Mouse (Mus musculus) kidney, adult 8-10 months (tissue): ENCODE measurements at regions not wholly inside any gene's neighbourhood (a gene's known extent, or its start where the extent isn't known, plus 50 kb on each side); places are given as distances from the start of the nearest gene placed in this dataset.

Experiments
- DNase-seq, 2 experiments: peaks; one replicate each; pipeline ENCODE4 v3.0.0; 2022

GRCm38 (mm10) chr12:49732351-49732750 is 347.4 kb downstream of the Gm43517 start:
- DNase-seq: no peak

GRCm38 (mm10) chr12:49737100-49737499 is 352.1 kb downstream of the Gm43517 start:
- no peak for DNase-seq

DNA sequence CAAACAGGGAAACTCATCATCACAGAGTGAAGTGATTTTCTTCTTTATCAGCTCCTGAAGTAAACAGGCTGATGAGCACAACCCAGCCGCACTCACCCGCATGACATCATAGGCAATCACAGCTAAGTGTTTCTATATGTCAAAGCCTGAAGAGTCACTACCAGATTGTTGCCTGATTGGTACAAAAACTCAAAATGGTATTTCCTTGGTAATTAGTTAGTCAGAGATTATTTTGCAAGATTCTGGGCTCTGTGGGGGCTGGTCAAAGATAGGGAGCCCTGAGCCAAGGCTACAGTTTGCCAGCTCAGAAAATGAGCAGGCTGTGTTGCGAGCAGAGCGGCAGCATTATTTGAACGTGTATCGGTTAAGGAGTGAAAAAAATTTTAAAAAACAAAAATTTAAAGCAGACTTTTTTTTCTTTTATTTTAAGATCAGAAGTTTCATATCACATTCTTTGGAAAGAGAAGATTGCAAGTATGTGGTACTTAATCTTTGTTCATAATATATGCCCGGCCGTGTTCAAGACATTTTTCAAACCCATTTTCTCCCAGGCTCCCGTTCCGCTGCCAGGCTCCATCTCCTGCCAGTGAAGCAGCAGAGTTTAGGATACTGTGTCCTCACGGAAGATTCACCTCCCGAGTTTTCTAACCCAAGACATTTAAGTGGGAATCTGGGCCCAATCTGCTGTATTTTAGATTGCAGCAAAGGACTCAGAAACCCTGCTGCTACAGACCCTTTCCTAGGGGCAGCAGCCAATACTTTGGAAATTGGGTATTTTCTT is 355.2 kb downstream of the Gm43517 start:
- DNase-seq: no peak

- no peak for DNase-seq
These were observed 358.4 kb downstream of the Gm43517 start for GRCm38 (mm10) chr12:49743402-49743801.

GRCm38 (mm10) chr12:49747081-49747480 is 362.1 kb downstream of the Gm43517 start:
- DNase-seq: no peak

DNA sequence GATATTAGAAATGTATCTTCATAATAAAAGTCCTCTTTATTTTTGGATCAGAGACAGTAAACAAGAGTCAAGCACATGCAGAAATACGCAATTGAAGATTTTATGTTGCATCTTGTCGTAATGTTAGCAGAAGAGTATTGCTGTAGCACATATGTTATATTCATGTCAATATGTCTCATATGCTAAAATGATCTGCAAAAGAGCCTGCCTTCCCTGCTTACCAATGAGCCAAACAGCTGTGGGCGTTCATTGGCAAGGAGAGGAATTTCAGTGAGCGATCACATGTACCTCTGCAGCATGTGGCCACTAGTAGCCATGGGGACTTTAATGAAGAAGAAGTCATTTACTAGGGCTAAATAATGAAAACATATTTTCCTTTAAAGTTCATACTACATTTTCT is 373.4 kb downstream of the Gm43517 start:
- DNase-seq: no peak

- DNase-seq: no peak
These were observed 379.6 kb downstream of the Gm43517 start for GRCm38 (mm10) chr12:49764541-49764940.

DNA sequence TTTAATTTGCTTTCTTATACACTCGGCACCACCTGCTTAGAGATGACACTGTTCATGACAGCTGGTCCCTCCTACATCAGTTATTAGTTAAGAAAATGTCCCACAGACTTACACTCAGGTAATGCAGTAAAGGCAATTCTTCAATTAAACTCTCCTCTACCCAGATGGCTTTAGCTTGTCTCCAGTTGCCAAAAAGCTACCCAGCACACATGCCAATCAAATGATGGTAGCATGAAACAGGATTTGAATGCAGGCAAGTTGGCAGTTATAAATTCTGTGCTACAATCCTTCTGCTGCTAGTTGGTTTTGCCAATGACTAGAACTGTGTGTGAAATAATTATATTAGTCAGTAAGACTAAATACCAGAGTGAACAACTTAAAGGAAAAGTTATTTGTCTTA is 423.4 kb downstream of the Gm43517 start:
- DNase-seq: no peak

DNA sequence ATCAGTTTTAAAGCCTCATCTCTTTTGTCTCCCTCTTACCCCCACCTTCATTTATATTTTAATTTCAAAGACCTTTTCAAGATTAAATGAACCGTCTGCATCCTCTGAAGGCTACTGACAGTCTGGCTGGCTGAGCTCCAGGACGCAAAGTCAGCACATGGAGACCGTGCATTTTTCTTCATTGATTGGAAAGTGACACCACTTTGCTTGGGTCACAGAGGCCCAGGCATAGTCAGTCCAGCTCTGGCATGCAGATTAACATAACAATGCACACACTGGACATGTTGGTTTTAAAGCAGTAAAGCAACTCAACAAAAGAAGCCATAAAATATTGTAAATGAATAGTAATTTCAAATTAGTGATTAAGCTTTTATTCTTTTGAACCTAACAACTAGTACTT is 429.7 kb downstream of the Gm43517 start:
- no peak for DNase-seq

DNA sequence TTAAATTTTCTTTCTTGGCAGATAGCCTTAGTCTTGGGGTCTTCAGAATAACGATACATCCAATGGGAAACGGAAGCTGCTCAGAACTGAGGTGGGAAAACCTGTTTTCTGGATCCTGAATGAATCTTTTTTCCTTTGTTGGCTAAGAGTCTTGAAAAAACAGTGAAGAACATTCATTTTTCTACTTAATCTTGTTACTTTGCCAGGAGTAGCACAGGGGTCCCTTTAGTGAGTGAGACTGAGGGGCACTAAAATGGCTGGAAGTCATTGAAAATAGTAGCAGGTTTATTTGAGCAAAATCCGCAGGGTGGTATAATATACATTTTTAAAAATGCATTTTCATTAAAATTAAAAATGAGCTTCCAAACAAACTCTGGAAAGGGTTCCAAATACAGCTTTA is 442.8 kb downstream of the Gm43517 start:
- DNase-seq: no peak

- no peak for DNase-seq
These were observed 443.6 kb downstream of the Gm43517 start for GRCm38 (mm10) chr12:49828553-49828952.

- DNase-seq: no peak
These were observed 445.7 kb downstream of the Gm43517 start for GRCm38 (mm10) chr12:49830665-49831064.

DNA sequence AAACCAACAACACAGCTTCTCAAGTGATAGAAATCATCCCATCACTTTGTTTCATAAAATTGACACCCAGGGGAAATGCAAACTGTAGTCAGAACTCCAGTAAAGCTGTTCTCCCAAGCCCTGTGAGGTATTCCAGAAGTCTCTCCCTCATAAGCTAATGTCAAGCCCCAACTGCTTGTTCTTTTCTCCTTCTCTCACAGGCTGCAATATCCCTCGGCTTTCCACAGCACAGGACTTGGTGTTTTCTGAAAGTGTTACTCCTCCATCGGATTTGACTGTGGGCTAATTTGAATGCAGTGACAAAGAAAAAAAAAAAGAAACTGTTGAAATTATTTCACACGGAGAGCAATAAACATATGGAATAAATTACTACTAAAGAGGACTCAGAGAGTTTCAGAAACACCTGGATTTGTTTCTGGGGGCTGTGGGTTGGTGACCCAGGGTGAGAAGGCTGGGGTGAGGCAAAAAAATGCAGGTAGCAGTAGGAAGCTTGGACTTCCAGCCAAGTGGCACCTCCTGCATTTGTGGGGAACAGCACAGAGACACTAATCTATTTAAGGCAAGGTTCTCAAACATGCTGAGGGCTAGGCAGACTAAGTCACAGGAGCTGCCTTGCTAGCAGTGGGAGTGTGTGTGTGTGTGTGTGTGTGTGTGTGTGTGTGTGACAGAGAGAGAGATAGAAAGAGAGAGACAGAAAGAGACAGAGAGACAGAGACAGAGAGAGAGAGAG is 447.3 kb downstream of the Gm43517 start:
- no peak for DNase-seq

DNA sequence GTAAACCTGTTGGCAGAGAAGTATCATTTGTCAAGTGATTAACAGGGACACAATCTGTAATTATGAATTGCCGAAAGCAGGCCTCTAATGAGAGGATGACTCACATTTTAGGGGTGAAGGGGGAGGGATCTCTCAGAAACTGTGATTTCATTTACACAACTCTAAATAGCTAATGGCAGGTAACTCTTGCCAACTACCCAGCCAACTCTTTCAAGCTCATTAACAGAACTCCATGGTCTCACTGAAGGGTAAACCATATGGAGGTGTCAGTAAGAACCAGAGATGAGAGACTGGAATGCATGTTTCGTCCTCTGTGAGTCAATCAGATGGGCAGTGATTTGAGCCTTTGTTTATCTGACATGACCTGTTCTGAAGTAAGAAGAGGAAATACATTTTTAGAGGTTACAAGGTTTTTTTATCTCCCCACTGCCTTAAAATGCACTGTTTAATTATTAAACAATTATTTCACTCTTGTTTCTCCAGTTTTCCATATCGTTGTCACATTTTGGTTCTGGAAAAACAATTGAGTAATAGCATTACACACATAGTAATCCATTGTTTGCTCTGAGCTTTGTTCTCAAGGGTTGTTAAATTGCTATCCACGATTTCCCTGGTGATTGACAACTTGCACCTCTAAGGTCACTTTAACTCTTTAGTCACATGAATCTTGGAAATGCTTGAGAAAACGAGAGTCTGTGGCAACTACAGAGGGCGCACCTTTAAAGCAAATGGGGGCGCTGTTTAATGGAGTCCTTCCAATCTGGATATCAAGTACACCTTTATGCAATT is 451.5 kb downstream of the Gm43517 start:
- no peak for DNase-seq

- no peak for DNase-seq
These were observed 500.5 kb downstream of the Gm43517 start for GRCm38 (mm10) chr12:49885507-49885906.

DNA sequence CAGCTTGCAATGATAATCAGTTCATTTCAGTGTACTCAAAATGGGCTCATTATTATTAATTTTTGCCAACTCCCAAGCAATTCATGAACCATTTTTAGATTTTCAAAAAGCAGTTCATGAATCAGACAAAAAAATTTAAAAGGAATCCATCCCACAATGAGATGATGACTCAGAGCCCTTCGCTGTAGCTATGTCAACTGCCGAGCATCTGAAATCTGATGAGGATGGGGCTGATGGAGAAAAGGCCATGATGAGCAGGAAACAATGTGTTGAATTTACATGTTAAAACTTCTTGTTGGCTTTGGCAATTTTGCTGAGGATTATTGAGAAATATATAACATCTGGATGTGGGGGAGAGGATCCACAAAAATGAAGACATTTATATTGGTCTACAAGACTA is 502.3 kb downstream of the Gm43517 start:
- DNase-seq: no peak

DNA sequence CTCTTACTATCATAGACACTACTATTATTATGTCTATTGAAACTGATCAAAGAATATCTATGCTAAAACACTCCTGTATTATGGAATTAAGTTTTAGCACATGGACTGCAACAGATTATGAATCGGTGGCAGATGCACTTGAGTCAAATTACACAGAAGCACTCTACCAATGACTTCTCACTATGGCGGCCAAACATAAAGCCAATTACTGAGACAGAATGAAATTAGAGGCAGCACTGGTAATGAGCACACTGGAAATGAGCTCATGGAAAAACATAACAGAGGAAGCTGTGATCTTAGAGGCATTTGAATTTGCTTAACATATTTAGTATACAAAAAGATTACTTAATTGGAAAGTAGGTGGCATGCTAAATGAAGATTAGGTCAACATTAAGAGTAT is 512.8 kb downstream of the Gm43517 start:
- DNase-seq: no peak

- DNase-seq: no peak
These were observed 530.7 kb downstream of the Gm43517 start for GRCm38 (mm10) chr12:49915691-49916090.

DNA sequence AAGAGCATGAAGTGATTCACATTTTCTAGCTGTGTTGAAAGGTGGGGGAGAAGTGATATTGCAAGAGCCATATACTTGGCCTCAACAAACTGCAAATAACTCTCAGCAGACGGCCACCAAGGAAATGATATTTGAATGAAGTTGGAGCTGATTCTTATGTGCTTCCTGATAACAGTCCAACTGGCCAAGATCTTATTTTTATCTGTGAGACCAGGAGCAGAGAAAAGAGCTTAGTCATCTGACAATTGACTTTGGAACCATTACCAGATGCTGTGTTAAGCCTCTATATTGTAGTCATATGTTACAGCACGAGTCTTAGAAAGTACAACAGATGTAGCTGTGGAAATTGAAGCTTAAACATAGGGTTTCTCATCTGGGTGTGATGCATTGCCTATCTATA is 536.6 kb downstream of the Gm43517 start:
- DNase-seq: no peak

- no peak for DNase-seq
These were observed 555.8 kb downstream of the Gm43517 start for GRCm38 (mm10) chr12:49940818-49941217.

GRCm38 (mm10) chr12:49944911-49945627 is 560.1 kb downstream of the Gm43517 start:
- DNase-seq: no peak

DNA sequence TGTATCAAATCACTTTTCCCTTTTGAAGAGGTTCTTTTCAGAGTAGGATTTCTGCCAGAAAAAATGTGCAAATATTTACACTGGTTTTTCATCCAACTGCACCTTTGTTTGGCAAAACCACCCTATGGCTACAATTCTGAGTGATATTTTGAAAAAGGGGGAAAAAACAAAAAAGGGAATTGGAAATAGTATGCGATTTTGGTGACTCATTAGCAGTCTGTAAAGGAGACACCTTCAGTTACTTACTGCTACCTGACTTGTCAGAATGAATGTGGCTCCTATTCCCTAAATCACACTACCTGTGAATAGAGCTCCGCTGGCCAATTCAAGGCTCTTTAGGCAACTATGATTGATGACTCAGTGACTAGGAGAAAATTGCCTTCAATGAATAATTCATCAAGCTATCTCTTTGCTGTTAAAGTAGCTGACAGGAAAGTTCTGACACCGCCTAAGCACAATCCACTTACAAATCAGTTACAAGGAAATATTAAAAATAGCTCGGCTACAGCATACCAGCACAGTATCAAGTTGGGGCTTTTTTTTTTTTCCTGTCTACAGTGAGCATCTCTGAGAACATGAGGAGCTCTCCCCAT is 560.8 kb downstream of the Gm43517 start:
- no peak for DNase-seq
